10 mouse cellular contexts compared by ENCODE assay signal in the genomic region with DNA sequence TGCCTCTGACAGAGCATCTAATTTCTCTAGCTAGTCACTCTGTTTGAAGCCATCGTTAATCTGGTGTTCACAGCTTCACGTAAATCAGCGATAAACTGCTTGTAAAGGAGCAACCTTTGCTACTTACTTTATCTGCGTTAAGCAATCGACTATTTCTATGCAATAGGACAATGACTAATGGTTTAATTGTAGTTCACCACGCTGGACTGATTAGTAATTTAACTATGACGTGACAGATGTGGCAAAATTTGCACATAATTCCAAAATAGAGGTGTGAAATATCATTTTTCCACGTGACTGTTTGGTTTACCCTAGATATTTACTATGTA.
"Had no signal": no experiment of that assay in that cellular context is flagged by ENCODE, and none has a peak within 500 bp of the region (broad histone marks: within the 10 kb centered on the region; RNA-seq: fewer than 3 reads in every experiment).

No protein-coding gene starts in this region.

- ATAC-seq: liver, postnatal 0 days had no signal

- H3K9ac ChIP-seq: kidney, embryonic 15.5 days; limb, embryonic 13.5 days; liver, embryonic 14.5 days; liver, postnatal 0 days; lung, embryonic 14.5 days had no signal

- H3K4me2 ChIP-seq: kidney, embryonic 15.5 days; limb, embryonic 13.5 days; lung, embryonic 14.5 days; midbrain, embryonic 11.5 days had no signal

- H3K4me3 ChIP-seq: kidney, embryonic 15.5 days; limb, embryonic 10.5 days; limb, embryonic 13.5 days had no signal

- H3K9me3 ChIP-seq: kidney, embryonic 15.5 days; limb, embryonic 10.5 days; limb, embryonic 13.5 days had no signal

- H3K4me1 ChIP-seq: limb, embryonic 10.5 days had no signal

- H3K36me3 ChIP-seq: kidney, embryonic 15.5 days; limb, embryonic 10.5 days; limb, embryonic 13.5 days had no signal

- DNase-seq: liver; liver, postnatal 0 days; lung, embryonic 14.5 days; thymus, adult 18-20 months; thymus, postnatal 36 days had no signal

- H3K27ac ChIP-seq: kidney, embryonic 15.5 days; limb, embryonic 10.5 days; limb, embryonic 13.5 days; liver, embryonic 14.5 days had no signal

- H3K27me3 ChIP-seq: kidney, embryonic 15.5 days; limb, embryonic 13.5 days had no signal
